In the genomic region with DNA sequence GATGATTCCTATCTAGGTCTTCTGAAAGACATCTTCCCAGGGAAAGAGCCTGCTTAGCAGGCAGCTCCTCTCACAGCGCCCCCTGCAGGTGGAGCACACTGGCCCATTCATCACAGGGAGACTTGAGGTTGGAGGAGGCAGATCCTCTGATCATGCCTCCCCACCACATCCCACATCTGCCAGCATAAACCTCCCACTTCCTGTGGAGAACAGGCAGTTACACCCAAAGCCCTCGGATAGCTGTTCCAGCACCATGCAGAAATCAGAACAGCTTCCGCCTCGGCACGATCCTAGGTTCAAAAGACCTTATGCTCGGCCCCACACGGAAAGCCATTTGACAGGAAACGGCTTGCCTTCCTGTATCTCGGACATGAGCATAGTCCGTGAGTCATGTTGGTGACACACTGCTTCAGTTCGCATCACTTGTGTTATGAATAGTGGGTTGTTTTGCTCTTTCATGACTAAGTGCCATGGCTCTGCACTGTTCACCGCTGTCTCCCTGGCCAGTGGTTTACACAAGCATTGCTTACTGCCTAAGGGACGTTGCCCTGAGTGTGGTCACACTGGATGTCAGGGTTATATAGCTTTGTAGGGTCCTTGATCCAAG, we compare ENCODE assay signal across 9 mouse cellular contexts.
A peak's percentile ranks its signal among the peaks of the same experiment; 100 is the strongest.
DNase-seq lines count a peak whose midpoint lies in the region; TF ChIP-seq lines count a peak whose summit lies in the region.
"Had no signal": no experiment of that assay in that cellular context is flagged by ENCODE, and none has a peak within 500 bp of the region (broad histone marks: within the 10 kb centered on the region; RNA-seq: fewer than 3 reads in every experiment).

No protein-coding gene starts in this region.

- no peak overlapping the region for H3K4me3 ChIP-seq in kidney, adult 2 months (ENCODE audit: insufficient read depth, low read depth, low read length)
- no peak overlapping the region for H3K4me3 ChIP-seq in ES-Bruce4 (ENCODE audit: low read depth, low read length)
- H3K4me3 ChIP-seq in bone marrow macrophage, adult 2 months (ENCODE audit: insufficient read depth, low read length) = no peak overlapping the region
- H3K4me3 ChIP-seq: limb, embryonic 12.5 days had no signal

- 74% methylated on average over 13 of the region's 13 CpGs for WGBS in kidney, adult 2 months

- TF ChIP-seq POLR2A in kidney, adult 2 months (IDR thresholded peaks at IDR 0.05; ENCODE audit: low read depth, low read length) = no peak
- no peak for TF ChIP-seq POLR2A in ES-Bruce4 (IDR thresholded peaks at IDR 0.05; ENCODE audit: insufficient read depth, low read length)
- no peak for TF ChIP-seq POLR2A in bone marrow macrophage, adult 2 months (IDR thresholded peaks at IDR 0.05; ENCODE audit: borderline replicate concordance, low read depth, low read length)

- no peaks in the 10 kb centered on the region for H3K4me1 ChIP-seq in kidney, adult 2 months (ENCODE audit: control insufficient read depth, insufficient read depth, low read length)
- H3K4me1 ChIP-seq in ES-Bruce4 (ENCODE audit: control insufficient read depth, insufficient read depth, low read length) = no peaks in the 10 kb centered on the region
- peaks cover 4% of the 10 kb centered on the region for H3K4me1 ChIP-seq in bone marrow macrophage, adult 2 months (ENCODE audit: control insufficient read depth, insufficient read depth, low read length)

- no peak overlapping the region for H3K27ac ChIP-seq in kidney, adult 2 months (ENCODE audit: insufficient read depth, low read depth, low read length)
- no peak overlapping the region for H3K27ac ChIP-seq in ES-Bruce4 (ENCODE audit: insufficient read depth, low read length)
- no peak overlapping the region; the same call in 1 of the 2 replicates for H3K27ac ChIP-seq in bone marrow macrophage, adult 2 months (ENCODE audit: insufficient read depth, low read depth, low read length)
- H3K27ac ChIP-seq: limb, embryonic 12.5 days had no signal

- no peak for DNase-seq in kidney, adult 2 months
- DNase-seq in kidney, postnatal 10 days = no peak
- DNase-seq in lung, postnatal 36 days = peak; percentile 41
- no peak for DNase-seq in cerebellum, postnatal 36 days
- no peak for DNase-seq in right cerebral cortex, postnatal 10 days (ENCODE audit: low spot score in 2 of 2)
- DNase-seq in MN1 (ENCODE audit: low spot score) = no peak

- TF ChIP-seq EP300 in ES-Bruce4 (IDR thresholded peaks at IDR 0.05; ENCODE audit: insufficient read depth, low read depth, low read length) = no peak

- H3K9me3 ChIP-seq in ES-Bruce4 (replicated peaks; ENCODE audit: control insufficient read depth, insufficient read depth, low read length, poor library complexity, severe bottlenecking) = no peaks in the 10 kb centered on the region
- H3K9me3 ChIP-seq: limb, embryonic 12.5 days had no signal

- H3K27me3 ChIP-seq in kidney, adult 2 months (replicated peaks; ENCODE audit: control insufficient read depth, insufficient read depth, low read length) = no peaks in the 10 kb centered on the region
- H3K27me3 ChIP-seq in ES-Bruce4 (ENCODE audit: control insufficient read depth, insufficient read depth, low read length, poor library complexity, severe bottlenecking) = no peaks in the 10 kb centered on the region
- H3K27me3 ChIP-seq: limb, embryonic 12.5 days had no signal

- no peak overlapping the region for H3K9ac ChIP-seq in ES-Bruce4 (ENCODE audit: low read depth, poor library complexity, severe bottlenecking)
- H3K9ac ChIP-seq: limb, embryonic 12.5 days had no signal

- no peaks in the 10 kb centered on the region for H3K36me3 ChIP-seq in kidney, adult 2 months (ENCODE audit: control insufficient read depth, insufficient read depth, low read length)
- H3K36me3 ChIP-seq in ES-Bruce4 (ENCODE audit: control insufficient read depth, insufficient read depth, low read length, poor library complexity, severe bottlenecking) = no peaks in the 10 kb centered on the region

- TF ChIP-seq CTCF in kidney, adult 2 months (conservative IDR thresholded peaks at IDR 0.05; ENCODE audit: insufficient read depth, insufficient read length, low read depth, low read length) = peak; percentile 54
- TF ChIP-seq CTCF in ES-Bruce4 (IDR thresholded peaks at IDR 0.05; ENCODE audit: low read depth, low read length) = peak; percentile 55
- peak; percentile 44; the same call in 1 of the 2 replicates for TF ChIP-seq CTCF in bone marrow macrophage, adult 2 months (IDR thresholded peaks at IDR 0.05; ENCODE audit: low read depth, low read length)
